Mouse (Mus musculus): ENCODE data around the gene Tmem39a.

Gene Tmem39a

DNA sequence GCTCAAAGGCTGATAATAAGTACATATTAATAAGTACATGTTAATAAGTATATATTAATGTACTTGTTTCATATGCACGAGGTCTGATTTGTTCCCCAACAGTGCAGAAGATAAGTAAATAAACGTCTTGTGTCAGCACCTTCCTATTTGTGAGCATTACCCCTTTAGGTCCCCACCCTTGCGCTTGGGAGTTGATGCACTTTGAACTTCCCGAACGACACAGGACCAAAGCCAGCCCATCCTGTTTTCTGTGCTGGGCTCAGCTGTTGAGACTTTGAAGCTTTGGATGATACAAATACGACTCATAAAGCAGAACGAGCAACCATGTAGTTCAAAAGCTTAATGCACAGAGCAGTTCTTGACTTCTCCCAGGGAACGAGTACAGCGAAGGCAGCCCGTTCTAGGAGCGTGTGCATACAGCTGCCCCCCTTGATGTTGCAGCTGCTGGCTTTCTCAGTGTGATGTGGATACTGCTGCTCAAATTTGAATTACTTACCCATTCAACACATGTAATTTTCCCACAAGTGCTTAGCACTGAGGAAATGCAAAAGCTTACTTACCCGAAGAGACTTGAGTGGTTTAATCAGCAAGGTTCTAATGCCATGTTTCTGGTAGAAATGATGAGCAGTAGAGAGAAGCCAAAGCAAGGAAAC lies 33.7 kb downstream of the Tmem39a start:
- no peak for DNase-seq

DNA sequence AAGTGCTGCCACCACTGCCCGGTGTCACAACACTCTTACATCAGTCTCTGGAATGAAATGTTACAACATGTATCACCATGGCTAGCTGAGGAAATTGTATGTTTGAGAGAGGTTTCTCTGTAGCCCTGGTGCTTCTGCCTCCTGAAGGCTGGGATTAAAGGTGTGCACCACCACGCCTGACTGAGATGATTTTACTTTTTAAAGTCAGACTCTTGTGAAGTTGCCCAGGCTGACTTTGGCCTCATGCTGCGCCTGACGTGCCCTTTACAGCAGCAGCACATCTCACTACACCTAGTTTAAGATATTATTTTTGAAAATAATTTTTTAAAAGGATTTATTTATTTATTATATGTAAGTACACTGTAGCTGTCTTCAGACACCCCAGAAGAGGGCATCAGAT lies 34.4 kb downstream of the Tmem39a start:
- DNase-seq: no peak

DNA sequence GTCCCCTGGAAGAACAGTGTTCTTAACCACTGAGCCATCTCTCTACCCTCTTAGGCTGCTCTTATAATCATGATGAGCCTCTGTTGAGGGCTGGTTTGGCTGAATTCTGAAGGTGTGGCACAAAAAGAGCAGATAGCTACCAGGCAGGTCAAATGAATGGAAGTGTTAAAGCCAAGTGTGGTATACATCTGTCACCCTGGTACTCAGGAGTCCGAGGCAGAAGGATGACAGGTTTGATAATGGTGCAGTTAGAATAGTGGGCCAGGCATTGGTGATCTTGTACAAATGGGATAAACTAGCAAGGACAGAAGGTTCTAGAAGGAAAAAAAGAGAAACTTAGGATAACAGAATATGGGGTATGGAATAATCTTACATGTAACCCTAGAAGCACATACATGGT lies 35.9 kb downstream of the Tmem39a start:
- DNase-seq: no peak

DNA sequence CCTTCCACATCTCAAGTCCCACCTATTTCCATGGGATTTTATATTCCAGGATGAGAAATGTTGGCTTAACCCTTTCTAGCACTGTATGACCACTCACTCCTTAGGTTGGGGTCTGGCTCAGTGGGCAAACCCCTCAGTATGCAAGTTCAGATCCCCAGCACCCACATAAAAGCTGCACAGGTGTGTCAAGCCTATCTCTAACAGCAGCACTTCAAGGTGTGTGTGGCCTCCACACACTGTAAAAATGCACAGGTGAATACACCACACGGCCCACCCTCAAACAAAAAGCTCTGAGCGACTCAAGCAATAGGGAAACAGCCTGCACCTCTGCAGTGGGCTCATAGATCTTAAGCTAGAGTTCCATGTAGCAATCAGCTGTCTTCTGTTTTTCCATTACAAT lies 37.6 kb downstream of the Tmem39a start:
- no peak for DNase-seq

DNA sequence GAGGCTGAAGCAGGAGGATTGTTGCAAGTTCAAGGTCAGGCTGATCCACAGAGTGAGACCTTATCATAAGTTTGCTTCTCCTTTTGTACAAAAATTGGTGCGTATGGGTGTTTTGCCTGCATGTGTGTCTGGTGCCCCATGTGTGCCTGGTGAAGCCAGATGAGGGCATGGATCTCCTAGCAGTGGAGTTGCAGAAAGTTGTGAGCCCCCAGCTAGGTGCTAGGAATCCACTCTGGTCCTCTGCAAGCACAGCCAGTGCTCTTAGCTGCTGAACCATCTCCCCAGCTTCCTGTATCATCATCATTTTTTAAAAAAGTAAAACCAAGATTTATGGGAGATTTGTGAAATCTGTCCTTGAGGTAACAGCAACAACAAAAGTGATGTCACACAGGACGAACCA lies 38.2 kb downstream of the Tmem39a start:
- no peak for DNase-seq

DNA sequence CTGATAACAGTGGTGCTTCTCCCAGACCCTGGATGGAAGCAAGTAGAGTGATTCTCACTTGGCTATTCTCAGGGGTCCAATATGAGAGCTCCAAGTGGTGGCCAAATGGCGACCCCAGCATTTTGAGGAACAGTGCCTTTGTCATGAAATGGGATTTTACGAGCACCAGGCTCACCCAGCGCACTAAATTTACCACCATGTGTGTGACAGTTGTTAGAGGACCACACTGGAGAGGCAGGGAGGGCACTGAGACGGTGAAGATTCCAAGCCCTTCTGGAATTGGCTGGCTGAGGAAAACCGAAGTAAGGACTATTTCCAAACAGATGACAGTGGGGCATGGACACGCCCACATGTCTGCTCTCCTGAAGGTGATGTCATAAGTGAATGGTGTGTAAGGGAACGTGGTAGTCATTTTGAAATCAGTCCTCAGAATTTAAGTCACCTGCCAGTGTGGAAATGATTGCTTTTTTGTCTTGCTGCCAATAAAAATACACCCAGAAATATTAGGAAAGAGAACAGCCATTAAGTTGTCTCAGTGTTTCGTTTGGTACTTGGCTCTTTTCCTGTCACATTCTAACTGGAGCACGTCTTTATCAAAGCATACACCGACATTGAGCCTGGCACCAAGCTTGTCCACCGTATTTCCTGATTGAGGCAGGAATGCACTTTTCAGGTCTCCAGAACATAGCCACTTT lies 40.6 kb downstream of the Tmem39a start:
- DNase-seq: no peak

DNA sequence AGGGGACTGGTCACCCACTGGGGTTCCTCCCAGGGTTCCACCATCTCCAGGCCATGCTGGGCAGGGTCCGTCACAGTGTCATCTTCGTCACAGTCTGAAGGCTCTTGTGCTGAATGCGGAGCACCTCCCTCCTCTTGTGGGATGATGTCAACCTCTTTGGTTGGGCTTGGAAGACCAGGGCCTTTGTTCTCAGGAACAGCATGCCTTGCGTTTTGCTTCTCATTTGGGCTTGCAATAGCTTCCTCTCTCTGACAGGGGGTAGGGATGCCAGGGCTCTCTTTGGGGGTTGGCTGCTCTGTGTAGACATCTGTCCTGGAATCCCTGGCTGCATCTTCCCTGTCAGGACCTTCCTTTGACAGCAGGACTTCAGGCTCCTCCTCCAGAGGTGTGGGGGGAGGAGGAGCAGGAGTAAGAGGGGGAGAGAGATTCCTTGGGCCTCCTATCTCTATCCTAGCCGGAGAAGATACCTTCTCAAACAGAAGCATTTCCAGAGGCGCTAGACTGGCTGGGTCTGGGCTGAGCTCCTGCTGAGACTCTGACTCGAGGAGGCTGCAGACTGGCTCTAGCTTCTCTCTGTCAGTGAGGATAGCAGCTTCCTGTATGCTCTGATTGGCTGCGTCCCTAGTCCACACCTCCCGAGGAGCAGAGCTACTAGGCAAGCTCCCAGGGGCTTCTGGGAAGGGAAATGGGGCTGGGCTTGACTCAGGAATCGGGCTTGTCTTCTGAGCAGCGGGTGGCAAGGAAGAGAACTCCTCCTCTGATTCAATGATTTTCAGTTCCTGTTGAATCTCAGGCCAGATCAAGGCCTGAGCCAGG lies 44.7 kb downstream of the Tmem39a start:
- DNase-seq: peak; percentile 17 to 45

DNA sequence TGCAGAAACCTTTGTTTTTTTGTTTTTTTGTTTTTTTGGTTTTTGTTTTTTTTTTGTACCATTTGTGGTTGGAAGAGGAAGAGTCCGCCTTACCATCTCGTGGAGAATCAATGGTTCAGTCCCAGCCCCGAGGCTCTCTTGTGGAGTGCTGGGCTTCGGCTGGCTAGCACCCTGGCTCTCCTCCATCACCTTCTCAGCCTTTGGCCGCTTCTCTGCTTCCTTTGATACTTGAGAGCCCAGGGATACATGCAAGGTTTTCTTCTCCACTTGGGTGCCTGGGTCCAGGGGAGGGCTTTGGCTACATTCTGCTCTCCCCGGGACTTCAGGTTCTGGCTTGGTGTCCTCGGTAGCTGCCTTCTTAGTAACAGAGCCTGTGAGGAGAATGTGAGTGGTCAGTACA lies 48.0 kb downstream of the Tmem39a start:
- DNase-seq: no peak

DNA sequence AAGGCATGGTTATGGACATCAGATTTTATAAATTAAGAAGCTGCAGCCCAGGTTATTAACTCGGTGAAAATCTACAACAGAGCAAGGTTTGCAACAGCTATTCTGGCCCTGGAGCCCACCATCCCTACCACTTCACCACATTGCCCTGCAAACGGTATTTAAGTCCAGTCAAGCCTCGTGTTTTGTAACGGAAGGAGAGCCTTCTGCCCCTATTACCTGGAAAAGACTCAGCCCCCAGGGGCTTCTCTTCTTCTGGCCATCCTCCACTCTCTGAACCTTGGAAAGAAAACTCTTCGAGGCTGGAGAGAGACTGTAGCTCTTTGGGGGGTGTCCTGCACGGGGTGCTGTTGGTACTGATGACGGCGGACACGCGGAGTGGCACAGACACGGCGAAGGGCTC lies 50.2 kb downstream of the Tmem39a start:
- DNase-seq: no peak

DNA sequence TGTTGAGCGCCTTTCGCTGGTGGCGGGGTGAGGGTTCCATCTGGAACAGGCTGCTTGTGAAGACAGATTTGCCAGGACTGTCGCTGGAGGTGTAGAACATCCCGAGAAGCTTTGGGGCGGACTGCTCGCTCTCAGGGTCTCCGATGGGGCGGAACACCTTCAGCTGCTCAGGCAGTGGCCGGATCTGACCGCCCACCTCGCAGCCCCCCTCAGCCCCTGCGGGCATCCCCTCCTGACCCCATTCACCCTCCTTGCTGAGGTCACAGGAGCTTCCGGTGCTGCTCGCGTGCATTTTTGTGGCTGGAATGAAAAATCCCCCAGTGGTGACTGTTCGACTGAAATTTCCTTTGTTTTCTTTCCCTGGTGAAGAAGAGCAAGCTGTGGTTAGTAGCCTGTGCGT lies 50.6 kb downstream of the Tmem39a start:
- DNase-seq: no peak

DNA sequence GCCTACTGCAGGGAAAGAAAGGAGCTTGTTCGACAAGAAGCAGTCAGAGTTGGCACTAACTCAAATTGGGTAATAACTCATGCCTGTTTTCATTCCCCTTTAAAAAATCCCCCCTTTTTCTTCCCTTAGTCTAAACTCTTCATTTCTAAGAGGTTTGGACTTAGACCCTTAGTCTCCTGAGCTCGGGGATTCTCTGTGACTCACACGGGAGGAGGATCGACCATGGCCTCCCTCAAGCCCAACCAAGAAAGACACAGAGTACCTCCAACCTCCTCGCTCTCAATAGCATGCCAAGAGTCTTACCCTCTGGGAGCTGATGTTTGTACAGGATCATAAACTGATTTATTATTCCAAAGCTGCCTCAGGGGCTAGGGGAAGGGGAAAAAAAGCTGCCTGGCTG lies 54.1 kb downstream of the Tmem39a start:
- no peak for DNase-seq

DNA sequence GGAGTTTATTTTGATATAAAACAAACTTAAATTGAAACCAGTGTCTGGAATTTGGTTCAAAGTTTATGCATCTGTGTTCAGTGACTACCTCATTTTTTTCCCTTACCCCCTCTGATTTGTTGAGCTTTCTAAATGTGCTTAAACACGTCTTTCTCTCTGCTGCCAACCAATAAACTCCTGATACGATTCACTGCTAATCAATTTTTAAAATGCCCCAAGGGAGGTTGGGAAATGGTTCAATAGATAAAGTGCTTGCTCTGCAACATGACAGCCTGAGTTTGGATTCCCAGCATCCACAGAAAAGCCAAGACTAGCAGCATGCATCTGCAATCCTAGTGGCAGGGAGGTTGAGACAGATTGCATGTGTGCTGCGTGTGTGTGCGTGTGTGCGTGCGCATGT lies 55.1 kb downstream of the Tmem39a start:
- no peak for DNase-seq

DNA sequence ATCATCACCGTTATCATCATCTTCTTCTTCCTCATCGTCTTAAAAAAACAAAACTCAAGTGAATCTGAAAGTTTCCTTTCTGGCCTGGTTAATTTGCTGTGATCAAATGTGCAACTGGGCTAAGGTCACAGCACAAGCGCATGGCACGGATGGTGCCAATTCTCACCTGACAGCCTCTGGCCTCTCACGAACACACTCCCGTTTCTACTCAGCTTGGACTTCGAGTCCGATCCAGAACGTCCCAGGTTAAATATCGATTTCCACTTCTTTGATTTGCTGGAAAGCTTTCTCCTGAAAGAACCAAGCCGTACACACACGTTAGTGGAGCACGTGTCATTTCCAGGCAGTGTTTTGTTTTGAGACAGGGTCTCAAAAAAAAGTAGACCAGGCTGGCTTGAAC lies 59.5 kb downstream of the Tmem39a start:
- no peak for DNase-seq

DNA sequence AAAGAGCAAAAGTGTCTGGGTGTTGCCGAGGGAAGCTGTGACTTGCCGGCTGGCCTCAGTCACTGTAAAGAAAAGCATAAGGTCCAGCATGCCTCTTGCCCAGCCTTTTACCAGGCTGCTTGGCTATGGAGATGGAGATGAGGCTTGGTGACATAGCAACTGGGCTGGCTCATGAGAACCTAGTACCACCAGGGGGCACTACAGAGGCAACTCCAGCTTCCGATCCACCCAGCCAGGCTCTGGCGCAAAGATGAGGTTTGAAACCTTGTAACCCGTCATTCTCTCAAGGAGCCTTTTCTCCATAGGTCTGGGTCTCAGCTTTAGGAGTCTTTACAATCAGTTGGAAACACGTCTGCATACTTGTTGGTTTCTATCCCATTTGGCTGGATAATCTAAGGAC lies 60.6 kb downstream of the Tmem39a start:
- DNase-seq: peak; percentile 50 to 69

DNA sequence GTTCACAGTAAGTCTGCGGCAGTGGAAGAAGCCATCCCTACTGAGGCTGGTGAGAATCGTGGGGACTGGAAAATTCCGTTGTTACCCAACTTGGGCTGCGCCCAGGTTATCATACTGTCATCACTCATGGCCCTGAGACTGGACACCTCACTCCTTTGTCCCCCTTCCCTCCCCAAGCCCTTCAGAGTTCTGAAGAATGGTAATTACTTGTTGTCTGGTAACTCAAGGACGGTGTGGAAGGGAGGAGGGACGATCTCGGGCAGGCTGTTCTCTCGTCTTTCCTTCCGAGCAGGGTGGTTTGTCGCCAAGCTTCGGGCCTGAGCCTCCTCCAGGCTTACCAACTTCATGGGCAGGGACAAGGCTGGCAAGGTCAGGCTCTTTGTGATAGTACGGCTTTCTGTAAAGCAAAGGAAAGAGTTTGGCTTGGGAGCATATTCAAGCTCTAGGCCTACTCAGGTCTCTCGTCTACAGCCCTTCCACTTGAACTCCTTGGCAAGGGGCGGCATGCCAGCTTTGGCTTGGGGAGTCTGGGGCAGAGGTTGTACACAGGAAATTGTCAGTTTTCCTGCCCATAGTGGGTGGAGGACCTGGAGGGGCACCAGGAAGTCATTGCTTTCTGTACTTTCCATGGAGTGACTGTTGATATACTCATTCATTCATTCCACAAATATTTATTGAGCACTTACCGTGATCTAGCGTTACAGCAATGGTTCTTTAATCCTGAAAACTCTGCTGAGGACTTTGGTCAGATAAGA lies 62.4 kb downstream of the Tmem39a start:
- no peak for DNase-seq

DNA sequence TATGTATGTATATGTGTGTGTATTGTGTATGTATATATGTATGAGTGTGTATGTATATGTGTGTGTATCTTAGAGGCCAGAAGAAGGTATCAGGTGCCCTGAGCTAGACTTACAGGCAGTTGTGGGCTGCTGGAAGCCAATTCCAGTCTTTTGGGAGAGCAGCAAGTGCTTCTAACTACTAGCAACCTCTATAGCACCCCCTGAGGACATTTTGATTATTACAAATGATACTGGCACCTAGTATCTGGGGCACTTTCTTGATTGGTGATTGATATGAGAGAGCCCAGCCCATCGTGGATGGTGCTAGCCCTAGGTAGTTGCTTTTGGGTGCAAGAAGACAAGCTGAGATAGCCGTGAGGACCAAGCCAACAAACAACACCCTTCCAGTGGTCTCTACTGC lies 63.8 kb downstream of the Tmem39a start:
- no peak for DNase-seq

DNA sequence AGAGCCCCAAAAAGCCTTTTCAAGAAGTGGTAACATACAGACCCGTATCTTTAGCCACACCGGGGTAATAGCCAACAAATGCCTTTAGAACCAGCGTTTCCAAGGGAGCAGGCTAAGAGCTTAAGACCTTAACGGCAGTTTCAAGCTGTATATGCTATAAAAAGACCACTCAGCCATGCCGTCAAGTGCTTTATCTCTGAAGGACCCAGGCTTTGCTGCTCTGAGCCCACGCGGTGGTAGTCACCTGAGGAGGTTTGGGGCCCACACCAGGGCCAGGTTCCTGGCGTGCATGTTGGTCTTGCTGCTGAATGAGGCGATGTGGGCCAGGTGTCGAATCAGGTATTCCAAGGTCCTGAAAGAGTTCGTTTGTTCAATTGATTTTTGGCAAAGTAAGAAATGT lies 65.8 kb downstream of the Tmem39a start:
- DNase-seq: no peak

DNA sequence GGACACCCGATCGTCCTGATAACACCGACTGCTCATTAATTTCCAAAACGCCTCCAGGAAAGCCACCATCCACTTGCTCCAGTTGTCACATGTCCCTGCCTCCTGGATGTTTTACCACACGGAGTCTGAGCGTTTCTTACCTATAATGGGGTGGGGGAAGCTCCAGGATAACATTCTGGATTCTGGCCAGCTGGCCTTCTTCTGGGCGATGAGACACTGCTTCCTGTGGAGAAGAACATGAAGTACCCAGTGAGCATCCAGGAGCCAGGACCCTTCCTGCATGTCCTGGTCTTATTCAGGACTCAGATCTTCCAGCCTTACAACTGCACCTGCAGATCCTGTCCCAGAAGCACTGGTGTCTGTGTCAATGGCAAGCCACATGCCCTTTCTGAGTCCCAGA lies 66.9 kb downstream of the Tmem39a start:
- no peak for DNase-seq

DNA sequence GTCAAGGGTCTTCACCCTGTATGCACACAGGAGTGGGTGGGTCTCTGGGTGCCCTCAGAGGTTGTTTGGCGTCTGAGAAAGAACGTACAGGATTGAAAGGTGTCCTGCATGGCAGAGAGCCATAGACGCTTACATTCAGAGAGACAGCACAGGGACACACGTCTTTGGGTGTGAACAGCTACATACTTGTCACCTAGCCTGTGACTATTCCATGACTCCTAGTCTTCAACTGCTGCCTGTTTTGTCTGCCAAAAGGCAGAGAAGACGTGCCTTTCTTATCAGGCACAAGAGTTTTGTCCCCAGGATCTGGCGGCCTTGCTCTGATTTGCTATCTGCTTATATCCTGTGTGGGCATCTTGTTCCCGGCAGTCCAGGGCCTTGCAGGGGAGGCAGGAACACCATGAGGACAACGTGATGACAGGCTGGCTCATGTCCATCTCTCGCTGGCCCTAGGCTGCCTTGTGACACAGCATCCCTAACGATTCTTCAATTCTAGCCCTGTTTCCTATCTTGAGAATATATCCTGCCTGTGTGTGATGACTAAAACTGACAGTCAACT lies 67.4 kb downstream of the Tmem39a start:
- no peak for DNase-seq

DNA sequence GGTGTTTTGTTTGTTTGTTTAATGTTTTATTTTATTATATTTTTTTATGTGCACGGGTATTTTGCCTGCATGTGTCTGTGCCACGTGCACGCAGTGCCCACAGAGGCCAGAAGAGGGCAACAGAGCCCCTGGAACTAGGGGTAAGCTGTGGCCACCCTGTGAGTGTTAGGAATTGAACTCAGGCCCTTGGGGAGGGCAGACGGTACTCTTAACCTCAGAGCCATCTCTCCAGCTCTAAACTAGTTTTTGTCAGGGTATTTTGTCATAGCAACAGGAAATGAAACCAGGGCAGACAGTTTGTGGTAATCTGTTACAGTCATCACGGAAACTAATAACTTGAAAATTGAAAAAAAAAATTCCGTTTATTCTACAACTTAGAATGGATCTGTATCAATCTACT lies 73.6 kb downstream of the Tmem39a start:
- DNase-seq: peak in 1 of 2 experiments; percentile 8

DNA sequence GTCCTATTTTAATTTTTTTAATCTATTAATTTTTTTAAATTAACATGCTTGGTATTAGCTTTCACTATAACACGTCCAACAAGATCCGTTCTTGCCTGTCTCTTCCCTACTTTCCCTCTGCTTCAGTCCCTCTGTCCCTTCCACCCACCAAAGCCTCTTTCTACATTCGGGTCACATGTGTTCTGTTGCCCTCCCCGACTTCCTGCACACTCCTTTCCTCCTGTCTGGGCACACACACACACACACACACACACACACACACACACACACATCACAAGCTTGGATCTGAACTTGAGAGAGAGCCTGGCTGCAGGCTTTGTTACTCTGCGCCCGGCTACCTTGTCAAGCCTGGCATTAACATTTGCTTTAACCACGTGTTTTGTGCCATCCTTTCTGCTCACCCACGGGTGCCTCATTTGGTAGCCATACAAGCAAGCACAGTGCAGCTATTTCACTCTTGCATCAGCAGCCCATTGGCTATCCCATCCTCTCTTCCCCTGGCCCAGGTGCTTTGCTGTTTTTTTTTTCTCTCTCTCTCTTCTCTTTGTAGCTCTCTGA lies 77.4 kb downstream of the Tmem39a start:
- no peak for DNase-seq

DNA sequence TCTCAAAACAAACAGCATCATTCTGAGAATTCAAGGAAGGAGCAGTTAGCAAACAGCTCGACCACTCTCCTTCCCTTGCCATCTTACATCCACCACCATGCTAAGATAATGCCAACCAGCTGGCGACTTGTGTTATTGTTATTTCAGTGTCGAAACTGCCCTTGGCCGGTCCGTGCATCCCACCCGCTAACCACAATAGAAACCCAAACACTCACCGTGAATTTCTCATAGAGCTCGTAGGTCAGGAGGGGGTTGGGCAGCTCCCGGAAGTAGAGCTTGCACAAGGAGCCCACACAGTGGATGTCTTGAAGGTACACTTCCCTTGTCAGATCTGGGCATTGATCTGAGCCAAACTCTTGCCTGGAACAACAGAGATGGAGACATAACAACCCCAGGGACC lies 78.2 kb downstream of the Tmem39a start:
- DNase-seq: no peak

DNA sequence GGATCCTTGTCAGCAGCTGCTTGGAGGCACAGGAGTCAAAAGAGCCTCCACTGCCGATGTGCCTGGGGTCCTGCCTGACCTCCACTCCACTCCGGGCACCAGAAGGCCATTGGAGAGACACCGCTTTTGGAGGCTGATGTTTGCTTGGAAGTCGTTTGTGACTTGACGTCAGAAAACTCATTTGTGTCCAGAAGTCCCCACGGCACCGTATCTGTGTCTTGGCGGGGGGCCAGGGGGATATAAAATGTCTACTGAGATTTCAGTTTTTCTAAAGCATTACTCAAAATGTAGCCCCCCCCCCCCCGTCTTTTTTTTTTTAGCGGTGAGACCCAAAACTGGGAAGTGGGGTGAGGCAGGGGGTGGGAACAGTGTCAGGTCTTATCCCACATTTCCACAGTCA lies 78.6 kb downstream of the Tmem39a start:
- no peak for DNase-seq
